Mouse (Mus musculus) midbrain, embryonic 13.5 days (tissue): ENCODE measurements around the gene Tmem135. TPM values are rescaled to one million over a fixed set of nuclear protein-coding genes. Genes with fewer than 3 reads are reported as not detected.

Source experiments
- ATAC-seq: fragments of 200-750 bp; cut with Nextera tagmentation; 2 replicates; pipeline ENCODE4 v1.8.0; 2017; ENCODE audit warnings: mild to moderate bottlenecking, moderate TSS enrichment, moderate library complexity
- H3K27ac ChIP-seq: fragments of 300-500 bp; sonication (generic); 2 replicates; pipeline ENCODE4 v1.5.1; 2015; ENCODE audit warnings: inconsistent platforms, mild to moderate bottlenecking, moderate library complexity
- H3K27me3 ChIP-seq: fragments of 300-500 bp; sonication (generic); 2 replicates; pipeline ENCODE4 v1.6.1; 2015; ENCODE audit warnings: mild to moderate bottlenecking, inconsistent platforms
- H3K36me3 ChIP-seq: fragments of 300-500 bp; sonication (generic); 2 replicates; pipeline ENCODE4 v1.6.1; 2015; ENCODE audit warnings: mild to moderate bottlenecking, inconsistent platforms
- H3K4me1 ChIP-seq: fragments of 300-500 bp; sonication (generic); replicated peaks from 2 replicates; pipeline ENCODE4 v1.6.1; 2015; ENCODE audit warnings: inconsistent platforms
- H3K4me2 ChIP-seq: fragments of 300-500 bp; sonication (generic); replicated peaks from 2 replicates; pipeline ENCODE4 v1.6.1; 2015; ENCODE audit warnings: moderate library complexity, mild to moderate bottlenecking, inconsistent platforms
- H3K4me3 ChIP-seq: fragments of 300-500 bp; sonication (generic); replicated peaks from 2 replicates; pipeline ENCODE4 v1.5.1; 2015; ENCODE audit warnings: mild to moderate bottlenecking, inconsistent platforms
- H3K9ac ChIP-seq: fragments of 300-500 bp; sonication (generic); replicated peaks from 2 replicates; pipeline ENCODE4 v1.6.1; 2015; ENCODE audit warnings: mild to moderate bottlenecking, inconsistent platforms
- H3K9me3 ChIP-seq: fragments of 300-500 bp; sonication (generic); 2 replicates; pipeline ENCODE4 v1.6.1; 2016; ENCODE audit warnings: mild to moderate bottlenecking, inconsistent platforms
- WGBS: fragments of 180-500 bp; shearing (Covaris S2); methylation state at CpG from one replicate; pipeline ENCODE4 v1.1.7; 2015; 5-methylcytosine and 5-hydroxymethylcytosine counted together
- polyA plus RNA-seq: library from polyadenylated mRNA; unstranded; fragments of >200 nt; fragmentation: Nextera tagmentation; extraction: Ambion mirVana; gene quantifications from 2 replicates; pipeline ENCODE4 v1.2.1, GENCODE M21; 2015

Tmem135 gene
- polyA plus RNA-seq, 1 experiment from 2014 or later: 21.4 TPM

GRCm38 (mm10) chr7:89231200-89231790 lies 172.7 kb downstream of the Tmem135 start:
- ATAC-seq: no peak
- 85% methylated on average over 3 of the region's 3 CpGs for WGBS

GRCm38 (mm10) chr7:89222609-89223008 lies 181.4 kb downstream of the Tmem135 start:
- 86% methylated on average over 1 of the region's 1 CpGs for WGBS

More at GRCm38 (mm10) chr7:89231200-89231790, 172.7 kb downstream of the Tmem135 start:
- H3K4me3 ChIP-seq: no peak overlapping the region
- H3K27me3 ChIP-seq: no peaks in the 10 kb centered on the region
- no peak overlapping the region for H3K4me2 ChIP-seq
- no peaks in the 10 kb centered on the region for H3K36me3 ChIP-seq
- H3K9me3 ChIP-seq: no peaks in the 10 kb centered on the region
- H3K27ac ChIP-seq: no peak overlapping the region
- no peak overlapping the region for H3K9ac ChIP-seq
- 0 out of 2 replicates have a peak, but pooled peaks cover 5% of the 10 kb centered on the region for H3K4me1 ChIP-seq

GRCm38 (mm10) chr7:89216628-89217027 lies 187.4 kb downstream of the Tmem135 start:
- ATAC-seq: no peak

More at GRCm38 (mm10) chr7:89222609-89223008, 181.4 kb downstream of the Tmem135 start:
- Histone ChIP-seq H3K4me2 (no peak overlapping the region), H3K4me3 (no peak overlapping the region), H3K9ac (no peak overlapping the region), H3K4me1 (0 out of 2 replicates have a peak, but pooled peaks cover 5% of the 10 kb centered on the region), H3K36me3 (no peaks in the 10 kb centered on the region), H3K27me3 (no peaks in the 10 kb centered on the region), H3K9me3 (no peaks in the 10 kb centered on the region), H3K27ac (no peak overlapping the region)
- ATAC-seq: no peak

GRCm38 (mm10) chr7:89216118-89216517 lies 187.9 kb downstream of the Tmem135 start:
- Histone ChIP-seq H3K27ac (no peak overlapping the region), H3K4me3 (no peak overlapping the region), H3K9ac (no peak overlapping the region), H3K9me3 (no peaks in the 10 kb centered on the region), H3K4me1 (0 out of 2 replicates have a peak, but pooled peaks cover 7% of the 10 kb centered on the region), H3K27me3 (no peaks in the 10 kb centered on the region), H3K36me3 (no peaks in the 10 kb centered on the region), H3K4me2 (no peak overlapping the region)
- no peak for ATAC-seq
- 93% methylated on average over 2 of the region's 2 CpGs for WGBS

More at GRCm38 (mm10) chr7:89216628-89217027, 187.4 kb downstream of the Tmem135 start:
- Histone ChIP-seq H3K27ac (no peak overlapping the region), H3K4me2 (no peak overlapping the region), H3K9me3 (no peaks in the 10 kb centered on the region), H3K36me3 (no peaks in the 10 kb centered on the region), H3K4me3 (no peak overlapping the region), H3K27me3 (no peaks in the 10 kb centered on the region), H3K4me1 (0 out of 2 replicates have a peak, but pooled peaks cover 7% of the 10 kb centered on the region), H3K9ac (no peak overlapping the region)
- 70% methylated on average over 1 of the region's 1 CpGs for WGBS

- no peaks in the 10 kb centered on the region for H3K27me3 ChIP-seq
- 55% methylated on average over 7 of the region's 7 CpGs for WGBS
- no peak overlapping the region for H3K4me2 ChIP-seq
- no peak overlapping the region for H3K4me3 ChIP-seq
- peaks cover 9% of the 10 kb centered on the region; the same call in 1 of the 2 replicates for H3K4me1 ChIP-seq
- 0 out of 2 replicates have a peak, but pooled peaks have one; percentile 43 for ATAC-seq
- H3K36me3 ChIP-seq: no peaks in the 10 kb centered on the region
- H3K27ac ChIP-seq: no peak overlapping the region
- H3K9ac ChIP-seq: no peak overlapping the region
- no peaks in the 10 kb centered on the region for H3K9me3 ChIP-seq
Measured at GRCm38 (mm10) chr7:89215714-89216113, 188.3 kb downstream of the Tmem135 start.

GRCm38 (mm10) chr7:89210506-89210905 lies 193.5 kb downstream of the Tmem135 start:
- H3K4me3 ChIP-seq: no peak overlapping the region
- no peak overlapping the region for H3K9ac ChIP-seq
- no peaks in the 10 kb centered on the region for H3K36me3 ChIP-seq
- H3K27ac ChIP-seq: no peak overlapping the region
- 10% methylated on average over 6 of the region's 6 CpGs for WGBS
- ATAC-seq: peak; percentile 45; the same call in 1 of the 2 replicates
- no peaks in the 10 kb centered on the region for H3K9me3 ChIP-seq
- no peak overlapping the region for H3K4me2 ChIP-seq
- H3K27me3 ChIP-seq: no peaks in the 10 kb centered on the region
- H3K4me1 ChIP-seq: peaks cover 11% of the 10 kb centered on the region

- H3K4me2 ChIP-seq: no peak overlapping the region
- WGBS: 91% methylated on average over 3 of the region's 3 CpGs
- ATAC-seq: no peak
Measured at GRCm38 (mm10) chr7:89206165-89206564, 197.9 kb downstream of the Tmem135 start.

GRCm38 (mm10) chr7:89205402-89205801 lies 198.6 kb downstream of the Tmem135 start:
- Histone ChIP-seq H3K4me2 (no peak overlapping the region), H3K9me3 (no peaks in the 10 kb centered on the region), H3K27ac (no peak overlapping the region), H3K36me3 (no peaks in the 10 kb centered on the region), H3K27me3 (no peaks in the 10 kb centered on the region), H3K4me3 (no peak overlapping the region), H3K4me1 (peaks cover 3% of the 10 kb centered on the region), H3K9ac (no peak overlapping the region)
- ATAC-seq: no peak
- WGBS: 90% methylated on average over 1 of the region's 1 CpGs

More at GRCm38 (mm10) chr7:89206165-89206564, 197.9 kb downstream of the Tmem135 start:
- Histone ChIP-seq H3K27me3 (no peaks in the 10 kb centered on the region), H3K27ac (no peak overlapping the region), H3K36me3 (no peaks in the 10 kb centered on the region), H3K9ac (no peak overlapping the region), H3K4me3 (no peak overlapping the region), H3K9me3 (no peaks in the 10 kb centered on the region), H3K4me1 (peaks cover 8% of the 10 kb centered on the region)

GRCm38 (mm10) chr7:89203144-89203543 lies 200.9 kb downstream of the Tmem135 start:
- Histone ChIP-seq H3K9me3 (no peaks in the 10 kb centered on the region), H3K36me3 (no peaks in the 10 kb centered on the region), H3K27ac (no peak overlapping the region), H3K4me3 (no peak overlapping the region), H3K4me1 (no peaks in the 10 kb centered on the region), H3K27me3 (no peaks in the 10 kb centered on the region), H3K9ac (no peak overlapping the region), H3K4me2 (no peak overlapping the region)
- WGBS: 80% methylated on average over 5 of the region's 5 CpGs
- no peak for ATAC-seq

- H3K9ac ChIP-seq: no peak overlapping the region
- no peaks in the 10 kb centered on the region for H3K27me3 ChIP-seq
- H3K4me1 ChIP-seq: no peaks in the 10 kb centered on the region
- no peak overlapping the region for H3K4me3 ChIP-seq
- no peaks in the 10 kb centered on the region for H3K36me3 ChIP-seq
- H3K4me2 ChIP-seq: no peak overlapping the region
- H3K27ac ChIP-seq: no peak overlapping the region
- peak; percentile 45; the same call in 1 of the 2 replicates for ATAC-seq
- H3K9me3 ChIP-seq: no peaks in the 10 kb centered on the region
Measured at GRCm38 (mm10) chr7:89201954-89202353, 202.1 kb downstream of the Tmem135 start.

- WGBS: 86% methylated on average over 4 of the region's 4 CpGs
- H3K27me3 ChIP-seq: no peaks in the 10 kb centered on the region
- H3K4me1 ChIP-seq: peaks cover 8% of the 10 kb centered on the region; the same call in 1 of the 2 replicates
- no peaks in the 10 kb centered on the region for H3K36me3 ChIP-seq
- H3K4me3 ChIP-seq: no peak overlapping the region
- no peak overlapping the region for H3K4me2 ChIP-seq
- no peak overlapping the region for H3K9ac ChIP-seq
- H3K27ac ChIP-seq: no peak overlapping the region
- no peak for ATAC-seq
- H3K9me3 ChIP-seq: no peaks in the 10 kb centered on the region
Measured at GRCm38 (mm10) chr7:89198499-89198898, 205.5 kb downstream of the Tmem135 start.

- no peak overlapping the region for H3K9ac ChIP-seq
- H3K4me2 ChIP-seq: no peak overlapping the region
- peaks cover 8% of the 10 kb centered on the region; the same call in 1 of the 2 replicates for H3K4me1 ChIP-seq
- 88% methylated on average over 5 of the region's 5 CpGs for WGBS
- H3K9me3 ChIP-seq: no peaks in the 10 kb centered on the region
- H3K27me3 ChIP-seq: no peaks in the 10 kb centered on the region
- no peak overlapping the region for H3K4me3 ChIP-seq
- H3K36me3 ChIP-seq: no peaks in the 10 kb centered on the region
- ATAC-seq: no peak
- H3K27ac ChIP-seq: no peak overlapping the region
Measured at GRCm38 (mm10) chr7:89193459-89193858, 210.6 kb downstream of the Tmem135 start.
